Mouse (Mus musculus) liver, embryonic 12.5 days (tissue): ENCODE measurements at regions not wholly inside any gene's neighbourhood (a gene's known extent, or its start where the extent isn't known, plus 50 kb on each side); places are given as distances from the start of the nearest gene placed in this dataset.
"Not testable (repeated sequence)": the region's sequence is repeated elsewhere in the genome, so short reads cannot be mapped to it uniquely, and the experiment has no call there.

Experiments
- ATAC-seq: fragments of 200-750 bp; cut with Nextera tagmentation; 2 replicates; pipeline ENCODE4 v1.8.0; 2017; ENCODE audit warnings: moderate number of reproducible peaks, mild to moderate bottlenecking, moderate library complexity
- H3K27ac ChIP-seq: fragments of 300-500 bp; sonication (generic); 2 replicates; pipeline ENCODE4 v1.5.1; 2016; ENCODE audit warnings: mild to moderate bottlenecking
- H3K27me3 ChIP-seq: fragments of 300-500 bp; sonication (generic); replicated peaks from 2 replicates; pipeline ENCODE4 v1.6.1; 2016; ENCODE audit warnings: mild to moderate bottlenecking, moderate library complexity
- H3K36me3 ChIP-seq: fragments of 300-500 bp; sonication (generic); 2 replicates; pipeline ENCODE4 v1.6.1; 2016; ENCODE audit warnings: mild to moderate bottlenecking, moderate library complexity
- H3K4me1 ChIP-seq: fragments of 300-500 bp; sonication (generic); 2 replicates; pipeline ENCODE4 v1.6.1; 2016
- H3K4me2 ChIP-seq: fragments of 300-500 bp; sonication (generic); 2 replicates; pipeline ENCODE4 v1.6.1; 2016; ENCODE audit warnings: mild to moderate bottlenecking, moderate library complexity
- H3K4me3 ChIP-seq: fragments of 300-500 bp; sonication (generic); 2 replicates; pipeline ENCODE4 v1.5.1; 2016; ENCODE audit warnings: mild to moderate bottlenecking, moderate library complexity
- H3K9ac ChIP-seq: fragments of 300-500 bp; sonication (generic); 2 replicates; pipeline ENCODE4 v1.6.1; 2016; ENCODE audit warnings: mild to moderate bottlenecking, moderate library complexity
- H3K9me3 ChIP-seq: fragments of 300-500 bp; sonication (generic); replicated peaks from 2 replicates; pipeline ENCODE4 v1.6.1; 2016; ENCODE audit warnings: mild to moderate bottlenecking, moderate library complexity
- WGBS: fragments of 180-500 bp; shearing (Covaris S2); methylation state at CpG from one replicate; pipeline ENCODE4 v1.1.7; 2016; ENCODE audit not compliant: insufficient replicate concordance; 5-methylcytosine and 5-hydroxymethylcytosine counted together

- H3K9ac ChIP-seq: no peak overlapping the region
- no peaks in the 10 kb centered on the region for H3K4me1 ChIP-seq
- no peaks in the 10 kb centered on the region for H3K36me3 ChIP-seq
- H3K27ac ChIP-seq: no peak overlapping the region
- no peak overlapping the region for H3K4me2 ChIP-seq
- ATAC-seq: no peak
- no peak overlapping the region for H3K4me3 ChIP-seq
- no peaks in the 10 kb centered on the region for H3K27me3 ChIP-seq
- H3K9me3 ChIP-seq: no peaks in the 10 kb centered on the region
- WGBS: 46% methylated on average over 1 of the region's 1 CpGs
Measured at GRCm38 (mm10) chr2:22026794-22027193, 200.5 kb upstream of the Myo3a start.

GRCm38 (mm10) chr2:22028569-22028968 lies 198.7 kb upstream of the Myo3a start:
- Histone ChIP-seq H3K4me1 (no peaks in the 10 kb centered on the region), H3K9ac (no peak overlapping the region), H3K4me2 (no peak overlapping the region), H3K27me3 (no peaks in the 10 kb centered on the region), H3K4me3 (no peak overlapping the region), H3K36me3 (no peaks in the 10 kb centered on the region), H3K27ac (no peak overlapping the region), H3K9me3 (no peaks in the 10 kb centered on the region)
- ATAC-seq: no peak
- WGBS: 47% methylated on average over 1 of the region's 1 CpGs

DNA sequence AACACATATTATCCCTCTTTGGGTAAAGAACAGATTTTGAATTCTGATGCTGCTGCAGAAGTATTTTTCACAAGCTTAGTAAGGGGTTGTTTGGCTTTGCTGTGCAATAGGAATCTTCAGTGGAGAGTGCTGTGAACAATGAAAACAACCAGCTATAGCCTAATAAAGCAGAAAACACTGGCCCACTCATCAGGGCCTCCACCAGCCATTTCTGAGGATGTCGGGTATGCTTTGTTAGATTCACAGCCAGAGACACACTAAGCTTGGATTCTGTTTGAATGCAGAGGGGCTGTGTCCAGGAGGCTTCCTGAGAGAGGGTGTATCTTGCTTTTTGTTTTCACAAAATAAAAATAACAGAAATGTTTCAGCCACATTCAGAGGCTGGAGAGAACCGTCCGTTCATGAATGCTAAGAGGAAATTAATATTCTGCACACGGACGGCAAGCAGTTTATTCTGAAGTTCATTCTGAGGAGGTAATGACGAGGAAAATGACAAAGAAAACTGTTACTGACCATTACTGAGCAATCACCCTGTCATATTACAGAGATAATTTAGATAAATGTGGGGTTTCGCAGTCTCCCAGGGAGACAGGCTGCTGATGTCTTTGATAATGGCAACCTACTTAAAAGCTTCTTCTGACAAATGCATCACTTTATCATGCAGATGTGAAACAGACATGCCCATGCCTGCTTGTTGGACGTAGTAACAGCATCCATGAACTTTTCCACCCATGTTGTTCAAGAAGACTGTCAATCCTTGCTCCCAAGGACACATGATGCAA lies 198.1 kb upstream of the Myo3a start:
- H3K4me1 ChIP-seq: no peaks in the 10 kb centered on the region
- 65% methylated on average over 8 of the region's 8 CpGs for WGBS

GRCm38 (mm10) chr2:22029804-22030194 lies 197.5 kb upstream of the Myo3a start:
- Histone ChIP-seq H3K27ac (no peak overlapping the region), H3K4me2 (no peak overlapping the region), H3K9ac (no peak overlapping the region), H3K27me3 (no peaks in the 10 kb centered on the region), H3K4me3 (no peak overlapping the region), H3K36me3 (no peaks in the 10 kb centered on the region), H3K9me3 (no peaks in the 10 kb centered on the region), H3K4me1 (no peaks in the 10 kb centered on the region)
- 71% methylated on average over 5 of the region's 5 CpGs for WGBS
- ATAC-seq: no peak

More for the DNA sequence above, 198.1 kb upstream of the Myo3a start:
- H3K9me3 ChIP-seq: no peaks in the 10 kb centered on the region
- no peaks in the 10 kb centered on the region for H3K27me3 ChIP-seq
- ATAC-seq: no peak
- no peak overlapping the region for H3K4me3 ChIP-seq
- no peak overlapping the region for H3K27ac ChIP-seq
- H3K9ac ChIP-seq: no peak overlapping the region
- H3K4me2 ChIP-seq: no peak overlapping the region
- no peaks in the 10 kb centered on the region for H3K36me3 ChIP-seq

DNA sequence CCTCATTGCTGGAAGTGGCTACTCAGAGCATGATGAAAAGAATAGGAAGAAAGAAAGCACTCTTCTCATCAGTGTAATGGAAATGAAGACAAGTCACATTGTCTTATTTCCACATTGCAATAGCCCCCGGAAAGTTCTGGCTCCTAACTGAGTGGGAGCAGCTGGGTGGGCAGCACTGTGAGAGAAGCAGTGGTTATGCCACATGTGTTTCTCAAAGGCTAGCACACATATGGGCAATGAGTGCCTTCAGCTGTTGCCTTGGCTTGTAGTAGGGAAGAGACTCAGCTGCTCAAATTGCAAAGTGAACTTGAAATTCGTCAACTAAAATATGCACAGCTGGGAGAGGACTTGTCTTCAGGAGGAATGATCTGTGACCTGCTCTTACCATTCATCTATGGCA lies 190.5 kb upstream of the Myo3a start:
- no peaks in the 10 kb centered on the region for H3K4me1 ChIP-seq
- no peak overlapping the region for H3K9ac ChIP-seq
- H3K9me3 ChIP-seq: no peaks in the 10 kb centered on the region
- no peaks in the 10 kb centered on the region for H3K27me3 ChIP-seq
- no peak overlapping the region for H3K4me3 ChIP-seq
- ATAC-seq: no peak
- WGBS: 61% methylated on average over 2 of the region's 2 CpGs
- no peaks in the 10 kb centered on the region for H3K36me3 ChIP-seq
- no peak overlapping the region for H3K4me2 ChIP-seq
- H3K27ac ChIP-seq: no peak overlapping the region

DNA sequence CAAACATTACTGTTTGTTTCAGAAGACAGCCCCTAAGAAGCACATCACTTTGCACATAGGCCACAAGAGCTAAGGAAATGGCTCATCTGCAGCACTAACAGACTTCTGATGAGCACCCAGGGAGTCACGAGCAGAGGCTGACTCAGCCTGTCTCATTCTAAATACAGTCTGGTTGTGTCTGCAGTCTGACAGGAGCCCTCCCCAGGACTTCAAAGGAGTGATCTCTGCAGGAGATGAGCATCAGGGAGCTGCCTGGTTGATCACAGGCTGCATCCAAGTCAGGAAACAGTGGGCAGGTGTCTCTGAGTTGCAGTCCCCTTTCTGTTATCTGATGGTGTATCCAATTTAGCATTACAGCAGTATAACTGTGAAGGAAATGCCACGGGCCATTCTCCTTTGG lies 188.5 kb upstream of the Myo3a start:
- Histone ChIP-seq H3K4me1 (no peaks in the 10 kb centered on the region), H3K4me2 (no peak overlapping the region), H3K9ac (no peak overlapping the region), H3K9me3 (no peaks in the 10 kb centered on the region), H3K4me3 (no peak overlapping the region), H3K36me3 (no peaks in the 10 kb centered on the region), H3K27ac (no peak overlapping the region), H3K27me3 (no peaks in the 10 kb centered on the region)
- 42% methylated on average over 2 of the region's 2 CpGs for WGBS
- no peak for ATAC-seq

GRCm38 (mm10) chr2:22043937-22044336 lies 183.4 kb upstream of the Myo3a start:
- H3K27me3 ChIP-seq, ATAC-seq, H3K4me3 ChIP-seq, H3K9ac ChIP-seq, H3K27ac ChIP-seq, H3K4me2 ChIP-seq, H3K9me3 ChIP-seq, H3K36me3 ChIP-seq, H3K4me1 ChIP-seq: not testable (repeated sequence)
- WGBS: 48% methylated on average over 6 of the region's 6 CpGs

DNA sequence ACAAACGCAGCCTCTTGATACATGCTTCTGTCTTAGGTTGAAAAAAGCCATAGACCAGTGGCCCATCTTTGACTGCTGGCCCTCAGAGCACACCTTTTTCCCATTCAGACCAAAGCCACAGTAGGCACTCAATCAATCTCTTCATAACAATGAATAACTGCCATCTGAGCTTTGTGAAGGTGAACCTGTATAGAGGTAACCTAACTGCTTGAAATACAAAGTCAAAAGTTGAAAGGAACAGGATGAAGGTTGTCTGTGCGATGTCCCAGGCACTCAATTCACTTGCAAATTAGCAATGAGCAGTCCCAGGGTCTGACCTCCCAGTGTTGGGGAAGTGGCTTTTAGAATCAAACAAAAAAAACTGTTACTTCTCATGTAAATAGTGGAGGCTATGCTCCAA lies 182.4 kb upstream of the Myo3a start:
- Histone ChIP-seq H3K27ac (no peak overlapping the region), H3K27me3 (no peaks in the 10 kb centered on the region), H3K4me3 (no peak overlapping the region), H3K4me1 (no peaks in the 10 kb centered on the region), H3K4me2 (no peak overlapping the region), H3K9ac (no peak overlapping the region), H3K9me3 (no peaks in the 10 kb centered on the region), H3K36me3 (no peaks in the 10 kb centered on the region)
- ATAC-seq: no peak
- WGBS: 61% methylated on average over 2 of the region's 2 CpGs

GRCm38 (mm10) chr2:22047465-22047864 lies 179.8 kb upstream of the Myo3a start:
- no peak overlapping the region for H3K9ac ChIP-seq
- H3K36me3 ChIP-seq: no peaks in the 10 kb centered on the region
- H3K27me3 ChIP-seq: no peaks in the 10 kb centered on the region
- H3K4me2 ChIP-seq: no peak overlapping the region
- no peaks in the 10 kb centered on the region for H3K4me1 ChIP-seq
- whole genome bisulfite sequencing: 73% methylated on average over 3 of the region's 3 CpGs
- H3K4me3 ChIP-seq: no peak overlapping the region
- ATAC-seq: no peak
- no peaks in the 10 kb centered on the region for H3K9me3 ChIP-seq
- H3K27ac ChIP-seq: no peak overlapping the region

- H3K4me2 ChIP-seq: no peak overlapping the region
- 69% methylated on average over 5 of the region's 5 CpGs for WGBS
- H3K4me3 ChIP-seq: no peak overlapping the region
- no peak overlapping the region for H3K9ac ChIP-seq
- no peaks in the 10 kb centered on the region for H3K36me3 ChIP-seq
- no peaks in the 10 kb centered on the region for H3K4me1 ChIP-seq
- no peak overlapping the region for H3K27ac ChIP-seq
- ATAC-seq: no peak
- H3K9me3 ChIP-seq: no peaks in the 10 kb centered on the region
- no peaks in the 10 kb centered on the region for H3K27me3 ChIP-seq
Measured at GRCm38 (mm10) chr2:22066535-22066934, 160.8 kb upstream of the Myo3a start.

DNA sequence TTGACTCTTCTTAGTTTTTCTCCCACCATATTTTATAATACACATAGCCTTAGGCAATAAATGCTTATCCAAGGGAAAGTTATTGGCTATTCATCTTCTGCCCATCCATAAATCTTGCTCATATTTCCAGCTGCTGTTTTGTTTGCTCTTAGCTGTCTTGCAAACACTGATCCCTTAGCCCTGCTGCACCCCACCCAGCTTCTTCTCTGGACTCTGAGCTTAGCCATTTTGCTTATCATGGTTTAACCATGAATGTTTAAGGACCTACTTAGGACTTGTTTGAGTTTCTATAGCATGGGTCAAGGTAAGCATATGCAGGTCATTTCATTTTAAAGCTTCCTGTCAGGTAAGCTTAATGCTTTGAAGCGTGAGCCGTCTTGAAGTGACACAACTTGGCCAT lies 130.5 kb upstream of the Myo3a start:
- no peak overlapping the region for H3K4me2 ChIP-seq

DNA sequence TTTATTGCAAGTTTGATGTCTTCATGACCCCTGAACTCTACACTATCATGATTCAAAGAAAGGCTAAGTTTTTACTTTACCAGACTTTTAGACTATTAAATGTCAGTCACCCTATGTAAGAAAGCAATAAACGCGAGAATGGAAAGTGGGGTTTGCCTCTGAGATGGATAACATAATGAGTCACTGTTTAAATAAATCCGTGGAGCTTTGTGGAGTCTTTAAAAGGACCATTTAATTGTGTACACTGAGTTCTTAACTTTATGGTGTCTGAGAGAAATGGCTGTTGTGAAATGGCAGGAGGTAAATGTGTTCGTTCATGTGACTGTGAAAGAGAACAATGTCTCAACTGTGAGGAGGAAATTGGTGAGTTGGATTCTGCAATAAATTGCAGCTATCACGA lies 122.2 kb upstream of the Myo3a start:
- no peaks in the 10 kb centered on the region for H3K36me3 ChIP-seq
- 47% methylated on average over 5 of the region's 5 CpGs for WGBS
- no peak overlapping the region for H3K4me2 ChIP-seq
- no peak overlapping the region for H3K27ac ChIP-seq
- no peak for ATAC-seq
- H3K4me3 ChIP-seq: no peak overlapping the region
- no peaks in the 10 kb centered on the region for H3K9me3 ChIP-seq
- no peaks in the 10 kb centered on the region for H3K27me3 ChIP-seq
- H3K9ac ChIP-seq: no peak overlapping the region
- H3K4me1 ChIP-seq: no peaks in the 10 kb centered on the region

More for the DNA sequence above, 130.5 kb upstream of the Myo3a start:
- 81% methylated on average over 2 of the region's 2 CpGs for WGBS
- no peaks in the 10 kb centered on the region for H3K36me3 ChIP-seq
- H3K27ac ChIP-seq: no peak overlapping the region
- H3K27me3 ChIP-seq: no peaks in the 10 kb centered on the region
- H3K9me3 ChIP-seq: no peaks in the 10 kb centered on the region
- ATAC-seq: no peak
- H3K9ac ChIP-seq: no peak overlapping the region
- H3K4me1 ChIP-seq: no peaks in the 10 kb centered on the region
- no peak overlapping the region for H3K4me3 ChIP-seq

DNA sequence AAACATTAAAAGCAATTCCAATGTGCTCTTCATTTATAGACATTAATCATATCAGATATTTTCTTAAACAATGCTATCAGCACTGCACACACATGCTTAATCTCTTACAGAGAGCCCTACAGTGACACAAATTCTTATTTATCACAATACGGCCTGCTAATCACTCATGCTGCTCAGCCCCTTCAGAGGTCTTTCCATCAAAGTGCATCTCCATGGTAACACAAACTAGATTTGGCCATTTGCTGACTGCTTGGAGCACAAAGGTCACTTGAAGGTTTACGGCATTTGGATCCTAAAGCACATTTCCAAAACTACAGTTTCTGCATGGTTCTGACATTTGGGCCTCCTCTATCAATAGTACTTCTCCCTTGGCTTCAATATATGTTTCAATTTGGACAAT lies 77.6 kb upstream of the Myo3a start:
- 58% methylated on average over 2 of the region's 2 CpGs for WGBS
- no peak overlapping the region for H3K27ac ChIP-seq
- no peaks in the 10 kb centered on the region for H3K36me3 ChIP-seq
- H3K9me3 ChIP-seq: no peaks in the 10 kb centered on the region
- H3K9ac ChIP-seq: no peak overlapping the region
- no peaks in the 10 kb centered on the region for H3K27me3 ChIP-seq
- H3K4me1 ChIP-seq: no peaks in the 10 kb centered on the region
- no peak overlapping the region for H3K4me3 ChIP-seq
- no peak for ATAC-seq
- no peak overlapping the region for H3K4me2 ChIP-seq
